Mouse (Mus musculus): ENCODE measurements around the gene Kif18b.

- TF ChIP-seq POLR2A (IDR thresholded peaks at IDR 0.05; ENCODE audit: low read depth, low read length) (no peak), CTCF (IDR thresholded peaks at IDR 0.05; ENCODE audit: borderline replicate concordance, insufficient read depth, low read length) (no peak)
Measured at GRCm38 (mm10) chr11:102859933-102860332, 65.0 kb downstream of the Kif18b start.
